Mouse (Mus musculus): ENCODE results near the gene Cd276. TPM values are rescaled to one million over a fixed set of nuclear protein-coding genes. Genes with fewer than 3 reads are reported as not detected.
"Not testable (repeated sequence)": the region's sequence is repeated elsewhere in the genome, so short reads cannot be mapped to it uniquely, and the experiment has no call there.

Cd276 gene
- polyA plus RNA-seq (2015; fragmentation: Nextera tagmentation; extraction: Ambion mirVana) = 1.9 and 2.3 TPM in 2 replicates

GRCm38 (mm10) chr9:58554908-58555684 lies at the start of gene Cd276:
TSS of gene Cd276 (minus strand) at chr9:58555437.
- H3K4me3 ChIP-seq (replicated peaks) = peak within 1 kb of the TSS; percentile 65
- ATAC-seq (ENCODE audit: low read depth) (peak; percentile 41), DNase-seq (no peak)
- H3K36me3 ChIP-seq = no peaks in the 10 kb centered on the region
- H3K27ac ChIP-seq = no peak within 1 kb of the TSS
- WGBS (ENCODE audit: insufficient replicate concordance) = 1% methylated on average over 68 of the region's 68 CpGs
- H3K4me1 ChIP-seq (replicated peaks) = peaks cover 38% of the 10 kb centered on the region
- H3K9me3 ChIP-seq (replicated peaks) = no peaks in the 10 kb centered on the region
- H3K4me2 ChIP-seq = peak within 1 kb of the TSS; percentile 88
- H3K9ac ChIP-seq = peak within 1 kb of the TSS; percentile 71
- peaks cover 73% of the 10 kb centered on the region for H3K27me3 ChIP-seq

- H3K9ac ChIP-seq = no peak overlapping the region
- H3K27ac ChIP-seq = no peak overlapping the region
- ATAC-seq (ENCODE audit: low read depth) (no peak), DNase-seq (no peak)
- no peak overlapping the region for H3K4me3 ChIP-seq (replicated peaks)
- WGBS (ENCODE audit: insufficient replicate concordance) = 94% methylated on average over 1 of the region's 1 CpGs
- H3K9me3 ChIP-seq (replicated peaks) = no peaks in the 10 kb centered on the region
- no peaks in the 10 kb centered on the region for H3K27me3 ChIP-seq
- H3K36me3 ChIP-seq = 0 out of 2 replicates have a peak, but pooled peaks cover 3% of the 10 kb centered on the region
- no peak overlapping the region for H3K4me2 ChIP-seq
- peaks cover 32% of the 10 kb centered on the region for H3K4me1 ChIP-seq (replicated peaks)
Measured at GRCm38 (mm10) chr9:58595313-58595712, 40.1 kb upstream of the Cd276 start.

- no peak for ATAC-seq (ENCODE audit: low read depth)
- WGBS (ENCODE audit: insufficient replicate concordance) = 35% methylated on average over 4 of the region's 4 CpGs
Measured at GRCm38 (mm10) chr9:58588657-58589056, 33.4 kb upstream of the Cd276 start.

GRCm38 (mm10) chr9:58584323-58584722 lies 29.1 kb upstream of the Cd276 start:
- Histone ChIP-seq H3K9me3 (replicated peaks) (no peaks in the 10 kb centered on the region), H3K36me3 (peaks cover 2% of the 10 kb centered on the region; the same call in 1 of the 2 replicates), H3K27me3 (no peaks in the 10 kb centered on the region), H3K4me2 (peak overlapping the region; percentile 25; the same call in 1 of the 2 replicates), H3K9ac (no peak overlapping the region), H3K4me3 (replicated peaks) (no peak overlapping the region), H3K4me1 (replicated peaks) (peaks cover 55% of the 10 kb centered on the region), H3K27ac (no peak overlapping the region)
- DNase-seq = no peak
- no peak for ATAC-seq (ENCODE audit: low read depth)
- 64% methylated on average over 1 of the region's 1 CpGs for WGBS (ENCODE audit: insufficient replicate concordance)

More at GRCm38 (mm10) chr9:58588657-58589056, 33.4 kb upstream of the Cd276 start:
- no peak for DNase-seq
- Histone ChIP-seq H3K27me3 (no peaks in the 10 kb centered on the region), H3K36me3 (peaks cover 5% of the 10 kb centered on the region; the same call in 1 of the 2 replicates), H3K4me3 (replicated peaks) (no peak overlapping the region), H3K9ac (no peak overlapping the region), H3K9me3 (replicated peaks) (no peaks in the 10 kb centered on the region), H3K4me1 (replicated peaks) (peaks cover 72% of the 10 kb centered on the region), H3K4me2 (no peak overlapping the region), H3K27ac (no peak overlapping the region)

- DNase-seq (peak; percentile 36), ATAC-seq (ENCODE audit: low read depth) (no peak)
- Histone ChIP-seq H3K4me2 (peak overlapping the region; percentile 79), H3K9me3 (replicated peaks) (no peaks in the 10 kb centered on the region), H3K4me1 (replicated peaks) (peaks cover 47% of the 10 kb centered on the region), H3K36me3 (peaks cover 2% of the 10 kb centered on the region; the same call in 1 of the 2 replicates), H3K27ac (peak overlapping the region; percentile 95), H3K9ac (peak overlapping the region; percentile 99), H3K27me3 (no peaks in the 10 kb centered on the region), H3K4me3 (replicated peaks) (peak overlapping the region; percentile 97)
- under 1% methylated on average over 8 of the region's 8 CpGs for WGBS (ENCODE audit: insufficient replicate concordance)
Measured at GRCm38 (mm10) chr9:58583267-58583641, 28.0 kb upstream of the Cd276 start.

GRCm38 (mm10) chr9:58582581-58583266 lies 27.5 kb upstream of the Cd276 start:
- H3K36me3 ChIP-seq = peaks cover 2% of the 10 kb centered on the region; the same call in 1 of the 2 replicates
- H3K9ac ChIP-seq = peak overlapping the region; percentile 99
- peaks cover 43% of the 10 kb centered on the region for H3K4me1 ChIP-seq (replicated peaks)
- no peaks in the 10 kb centered on the region for H3K9me3 ChIP-seq (replicated peaks)
- ATAC-seq (ENCODE audit: low read depth) = peak; percentile 53
- H3K27ac ChIP-seq = peak overlapping the region; percentile 95
- H3K27me3 ChIP-seq = no peaks in the 10 kb centered on the region
- under 1% methylated on average over 42 of the region's 42 CpGs for WGBS (ENCODE audit: insufficient replicate concordance)
- DNase-seq = peak; percentile 44
- peak overlapping the region; percentile 79 for H3K4me2 ChIP-seq
- H3K4me3 ChIP-seq (replicated peaks) = peak overlapping the region; percentile 97

- peaks cover 40% of the 10 kb centered on the region for H3K4me1 ChIP-seq (replicated peaks)
- no peaks in the 10 kb centered on the region for H3K27me3 ChIP-seq
- peak; percentile 95 for ATAC-seq (ENCODE audit: low read depth)
- peak; percentile 95 for DNase-seq
- peak within 1 kb of the TSS; percentile 80 for H3K4me2 ChIP-seq
- peak within 1 kb of the TSS; percentile 95 for H3K27ac ChIP-seq
- H3K4me3 ChIP-seq (replicated peaks) = peak within 1 kb of the TSS; percentile 97
- WGBS (ENCODE audit: insufficient replicate concordance) = 0% methylated on average over 30 of the region's 56 CpGs
- H3K36me3 ChIP-seq = no peaks in the 10 kb centered on the region
- no peaks in the 10 kb centered on the region for H3K9me3 ChIP-seq (replicated peaks)
- peak within 1 kb of the TSS; percentile 99 for H3K9ac ChIP-seq
Measured at GRCm38 (mm10) chr9:58581958-58582540, 26.8 kb upstream of the Cd276 start, which contains the start of gene Nptn. TSS of gene Nptn (plus strand) at chr9:58582240.

- H3K4me2 ChIP-seq = peak overlapping the region; percentile 80
- H3K9me3 ChIP-seq (replicated peaks) = no peaks in the 10 kb centered on the region
- peaks cover 35% of the 10 kb centered on the region for H3K4me1 ChIP-seq (replicated peaks)
- no peaks in the 10 kb centered on the region for H3K36me3 ChIP-seq
- no peak for DNase-seq
- ATAC-seq (ENCODE audit: low read depth) = 0 out of 2 replicates have a peak, but pooled peaks have one; percentile 2
- H3K4me3 ChIP-seq (replicated peaks) = peak overlapping the region; percentile 54
- H3K9ac ChIP-seq = peak overlapping the region; percentile 78
- peak overlapping the region; percentile 84 for H3K27ac ChIP-seq
- no peaks in the 10 kb centered on the region for H3K27me3 ChIP-seq
- WGBS (ENCODE audit: insufficient replicate concordance) = 24% methylated on average over 8 of the region's 8 CpGs
Measured at GRCm38 (mm10) chr9:58581283-58581930, 26.2 kb upstream of the Cd276 start.

- WGBS (ENCODE audit: insufficient replicate concordance) = 69% methylated on average over 10 of the region's 10 CpGs
- 0 out of 2 replicates have a peak overlapping the region, but pooled peaks have one; percentile 78 for H3K9ac ChIP-seq
- H3K27me3 ChIP-seq; ATAC-seq (ENCODE audit: low read depth); H3K4me2 ChIP-seq; H3K4me3 ChIP-seq (replicated peaks); DNase-seq; H3K9me3 ChIP-seq (replicated peaks); H3K36me3 ChIP-seq: not testable (repeated sequence)
- H3K27ac ChIP-seq = peak overlapping the region; percentile 84; the same call in 1 of the 2 replicates
- peaks cover 29% of the 10 kb centered on the region for H3K4me1 ChIP-seq (replicated peaks)
Measured at GRCm38 (mm10) chr9:58580453-58581195, 25.4 kb upstream of the Cd276 start.

- Histone ChIP-seq H3K9me3 (replicated peaks) (no peaks in the 10 kb centered on the region), H3K9ac (no peak overlapping the region), H3K27me3 (no peaks in the 10 kb centered on the region), H3K4me3 (replicated peaks) (no peak overlapping the region), H3K4me1 (replicated peaks) (peaks cover 15% of the 10 kb centered on the region), H3K36me3 (no peaks in the 10 kb centered on the region), H3K4me2 (no peak overlapping the region), H3K27ac (no peak overlapping the region)
- peak; percentile 67 for DNase-seq
- 16% methylated on average over 3 of the region's 3 CpGs for WGBS (ENCODE audit: insufficient replicate concordance)
- no peak for ATAC-seq (ENCODE audit: low read depth)
Measured at GRCm38 (mm10) chr9:58578669-58579068, 23.4 kb upstream of the Cd276 start.
